Mouse (Mus musculus) heart, postnatal 0 days (tissue): ENCODE results near the gene Snx29. TPM values are rescaled to one million over a fixed set of nuclear protein-coding genes. Genes with fewer than 3 reads are reported as not detected.
A peak's percentile ranks its signal among the peaks of the same experiment; 100 is the strongest.

Experiments
- ATAC-seq: fragments of 200-750 bp; cut with Nextera tagmentation; 2 replicates; pipeline ENCODE4 v1.8.0; 2017; ENCODE audit warnings: low read depth, moderate number of reproducible peaks, moderate library complexity; ENCODE audit not compliant: insufficient read depth
- DNase-seq: peaks from one replicate; pipeline ENCODE4 v3.0.0-alpha.2; 2016; ENCODE audit warnings: low spot score
- H3K27ac ChIP-seq: fragments of 300-500 bp; sonication (generic); 2 replicates; pipeline ENCODE4 v1.5.1; 2014; ENCODE audit warnings: low read depth, mild to moderate bottlenecking
- H3K27me3 ChIP-seq: fragments of 300-500 bp; sonication (generic); 2 replicates; pipeline ENCODE4 v1.6.1; 2014; ENCODE audit warnings: low read length, mixed read lengths; ENCODE audit not compliant: control insufficient read depth, insufficient read depth
- H3K36me3 ChIP-seq: fragments of 300-500 bp; sonication (generic); replicated peaks from 2 replicates; pipeline ENCODE4 v1.6.1; 2014; ENCODE audit warnings: low read length, mixed read lengths; ENCODE audit not compliant: control insufficient read depth, insufficient read depth
- H3K4me1 ChIP-seq: fragments of 300-500 bp; sonication (generic); 2 replicates; pipeline ENCODE4 v1.6.1; 2014; ENCODE audit warnings: antibody characterized with exemption; ENCODE audit not compliant: control insufficient read depth, insufficient read depth
- H3K4me2 ChIP-seq: fragments of 300-500 bp; sonication (generic); 2 replicates; pipeline ENCODE4 v1.6.1; 2014; ENCODE audit warnings: low read depth, mild to moderate bottlenecking, low read length, moderate library complexity
- H3K4me3 ChIP-seq: fragments of 300-500 bp; sonication (generic); 2 replicates; pipeline ENCODE4 v1.5.1; 2014; ENCODE audit warnings: low read depth, low read length
- H3K9ac ChIP-seq: fragments of 300-500 bp; sonication (generic); replicated peaks from 2 replicates; pipeline ENCODE4 v1.6.1; 2014; ENCODE audit warnings: low read depth, low read length, mixed read lengths
- H3K9me3 ChIP-seq: fragments of 300-500 bp; sonication (generic); replicated peaks from 2 replicates; pipeline ENCODE4 v1.6.1; 2016; ENCODE audit warnings: low read length; ENCODE audit not compliant: control insufficient read depth
- CTCF ChIP-seq: IDR thresholded peaks from 2 replicates; pipeline ENCODE4 v1.5.1; 2016; ENCODE audit warnings: antibody characterized with exemption, control low read depth, low read depth
- EP300 ChIP-seq: IDR thresholded peaks from 2 replicates; pipeline ENCODE4 v1.6.1; 2016; ENCODE audit warnings: antibody characterized with exemption, low read depth
- WGBS: fragments of 180-500 bp; shearing (Covaris S2); extraction: QIAGEN DNeasy Blood & Tissue Kit; methylation state at CpG from one replicate; pipeline ENCODE4 v1.1.7; 2014; 5-methylcytosine and 5-hydroxymethylcytosine counted together
- polyA plus RNA-seq: library from polyadenylated mRNA; unstranded; fragments of >200 nt; fragmentation: Nextera tagmentation; extraction: Ambion mirVana; gene quantifications from 2 replicates; pipeline ENCODE4 v1.2.1, GENCODE M21; 2015
- total RNA-seq: library from RNA; depleted of rRNA; stranded (reverse); fragments of >200 nt; gene quantifications from 2 replicates; pipeline ENCODE4 v1.2.3, GENCODE M21; 2014; ENCODE audit warnings: low replicate concordance

Snx29 gene
- total and polyA plus RNA-seq, 2 experiments from 2014 or later = 3.1 to 3.9 TPM

GRCm38 (mm10) chr16:11561714-11562113 is 239.0 kb downstream of the Snx29 start:
- no peak overlapping the region for H3K9ac ChIP-seq
- ATAC-seq (no peak), DNase-seq (no peak)
- no peaks in the 10 kb centered on the region for H3K27me3 ChIP-seq
- H3K9me3 ChIP-seq = no peaks in the 10 kb centered on the region
- TF ChIP-seq EP300 = no peak
- TF ChIP-seq CTCF = no peak
- H3K36me3 ChIP-seq = no peaks in the 10 kb centered on the region
- no peak overlapping the region for H3K4me2 ChIP-seq
- 0 out of 2 replicates have a peak, but pooled peaks cover 4% of the 10 kb centered on the region for H3K4me1 ChIP-seq
- no peak overlapping the region for H3K4me3 ChIP-seq
- 84% methylated on average over 2 of the region's 2 CpGs for WGBS
- H3K27ac ChIP-seq = no peak overlapping the region

GRCm38 (mm10) chr16:11563846-11564245 is 241.1 kb downstream of the Snx29 start:
- Histone ChIP-seq H3K9me3 (no peaks in the 10 kb centered on the region), H3K4me3 (no peak overlapping the region), H3K27ac (no peak overlapping the region), H3K36me3 (no peaks in the 10 kb centered on the region), H3K27me3 (no peaks in the 10 kb centered on the region), H3K4me2 (no peak overlapping the region), H3K9ac (no peak overlapping the region), H3K4me1 (0 out of 2 replicates have a peak, but pooled peaks cover 4% of the 10 kb centered on the region)
- DNase-seq = peak; percentile 24
- ATAC-seq = peak; percentile 71
- TF ChIP-seq EP300 = no peak
- no peak for TF ChIP-seq CTCF
- 40% methylated on average over 4 of the region's 4 CpGs for WGBS

GRCm38 (mm10) chr16:11565126-11565525 is 242.4 kb downstream of the Snx29 start:
- H3K27me3 ChIP-seq = no peaks in the 10 kb centered on the region
- ATAC-seq (no peak), DNase-seq (no peak)
- WGBS = 65% methylated on average over 11 of the region's 11 CpGs
- no peak overlapping the region for H3K27ac ChIP-seq
- no peak for TF ChIP-seq EP300
- no peak for TF ChIP-seq CTCF
- H3K9ac ChIP-seq = no peak overlapping the region
- no peak overlapping the region for H3K4me2 ChIP-seq
- 0 out of 2 replicates have a peak, but pooled peaks cover 4% of the 10 kb centered on the region for H3K4me1 ChIP-seq
- H3K4me3 ChIP-seq = no peak overlapping the region
- no peaks in the 10 kb centered on the region for H3K36me3 ChIP-seq
- H3K9me3 ChIP-seq = no peaks in the 10 kb centered on the region

- Histone ChIP-seq H3K36me3 (no peaks in the 10 kb centered on the region), H3K4me2 (no peak overlapping the region), H3K27me3 (no peaks in the 10 kb centered on the region), H3K4me3 (no peak overlapping the region), H3K4me1 (0 out of 2 replicates have a peak, but pooled peaks cover 4% of the 10 kb centered on the region), H3K27ac (no peak overlapping the region), H3K9ac (no peak overlapping the region), H3K9me3 (no peaks in the 10 kb centered on the region)
- TF ChIP-seq EP300 (no peak), CTCF (no peak)
- WGBS = 70% methylated on average over 3 of the region's 3 CpGs
- no peak for DNase-seq
- no peak for ATAC-seq
Observed at GRCm38 (mm10) chr16:11567594-11567993, 244.9 kb downstream of the Snx29 start.

- TF ChIP-seq CTCF (no peak), EP300 (no peak)
- ATAC-seq (no peak), DNase-seq (no peak)
- Histone ChIP-seq H3K27me3 (no peaks in the 10 kb centered on the region), H3K27ac (no peak overlapping the region), H3K4me3 (no peak overlapping the region), H3K4me2 (no peak overlapping the region), H3K4me1 (0 out of 2 replicates have a peak, but pooled peaks cover 4% of the 10 kb centered on the region), H3K9me3 (no peaks in the 10 kb centered on the region), H3K36me3 (no peaks in the 10 kb centered on the region), H3K9ac (no peak overlapping the region)
- 77% methylated on average over 4 of the region's 4 CpGs for WGBS
Observed at GRCm38 (mm10) chr16:11568095-11568494, 245.4 kb downstream of the Snx29 start.

GRCm38 (mm10) chr16:11568601-11569000 is 245.9 kb downstream of the Snx29 start:
- Histone ChIP-seq H3K27me3 (no peaks in the 10 kb centered on the region), H3K27ac (no peak overlapping the region), H3K4me1 (no peaks in the 10 kb centered on the region), H3K9me3 (no peaks in the 10 kb centered on the region), H3K9ac (no peak overlapping the region), H3K4me2 (no peak overlapping the region), H3K4me3 (no peak overlapping the region), H3K36me3 (no peaks in the 10 kb centered on the region)
- ATAC-seq (no peak), DNase-seq (no peak)
- no peak for TF ChIP-seq EP300
- TF ChIP-seq CTCF = no peak
